Mouse (Mus musculus): ENCODE results near the gene Lce3c. TPM values are rescaled to one million over a fixed set of nuclear protein-coding genes. Genes with fewer than 3 reads are reported as not detected.
A peak's percentile ranks its signal among the peaks of the same experiment; 100 is the strongest.

Lce3c gene
- not detected in 2 replicates for polyA plus RNA-seq (2015; fragmentation: Nextera tagmentation; extraction: Ambion mirVana)

- H3K27ac ChIP-seq = no peak within 1 kb of the TSS
- no peak for ATAC-seq
- 85% methylated on average over 1 of the region's 1 CpGs for WGBS
These were observed at the start of gene Lce3c for GRCm38 (mm10) chr3:92944186-92944585. Gene Lce3c, plus strand, starts transcription at chr3:92944486.

GRCm38 (mm10) chr3:92894489-92894888 is 49.8 kb upstream of the Lce3c start:
- no peak for ATAC-seq

More at GRCm38 (mm10) chr3:92944186-92944585, at the start of gene Lce3c:
- Histone ChIP-seq H3K4me3 (replicated peaks) (no peak within 1 kb of the TSS), H3K36me3 (no peaks in the 10 kb centered on the region), H3K9me3 (no peaks in the 10 kb centered on the region), H3K4me1 (replicated peaks) (no peaks in the 10 kb centered on the region), H3K9ac (replicated peaks) (no peak within 1 kb of the TSS), H3K27me3 (no peaks in the 10 kb centered on the region), H3K4me2 (replicated peaks) (no peak within 1 kb of the TSS)

GRCm38 (mm10) chr3:92902992-92903391 is 41.3 kb upstream of the Lce3c start:
- no peaks in the 10 kb centered on the region for H3K36me3 ChIP-seq
- no peaks in the 10 kb centered on the region for H3K27me3 ChIP-seq
- H3K4me3 ChIP-seq (replicated peaks) = no peak overlapping the region
- no peak overlapping the region for H3K27ac ChIP-seq
- H3K9me3 ChIP-seq = no peaks in the 10 kb centered on the region
- H3K9ac ChIP-seq (replicated peaks) = no peak overlapping the region
- no peak overlapping the region for H3K4me2 ChIP-seq (replicated peaks)
- H3K4me1 ChIP-seq (replicated peaks) = no peaks in the 10 kb centered on the region
- WGBS = 29% methylated on average over 3 of the region's 3 CpGs
- no peak for ATAC-seq

More at GRCm38 (mm10) chr3:92894489-92894888, 49.8 kb upstream of the Lce3c start:
- Histone ChIP-seq H3K27ac (no peak overlapping the region), H3K9me3 (no peaks in the 10 kb centered on the region), H3K36me3 (no peaks in the 10 kb centered on the region), H3K4me1 (replicated peaks) (no peaks in the 10 kb centered on the region), H3K9ac (replicated peaks) (no peak overlapping the region), H3K4me3 (replicated peaks) (no peak overlapping the region), H3K4me2 (replicated peaks) (no peak overlapping the region), H3K27me3 (no peaks in the 10 kb centered on the region)
- WGBS = 54% methylated on average over 1 of the region's 1 CpGs

- Histone ChIP-seq H3K27me3 (no peaks in the 10 kb centered on the region), H3K4me2 (replicated peaks) (no peak overlapping the region), H3K27ac (no peak overlapping the region), H3K9me3 (no peaks in the 10 kb centered on the region), H3K9ac (replicated peaks) (no peak overlapping the region), H3K4me1 (replicated peaks) (no peaks in the 10 kb centered on the region), H3K4me3 (replicated peaks) (no peak overlapping the region), H3K36me3 (no peaks in the 10 kb centered on the region)
- ATAC-seq = 0 out of 2 replicates have a peak, but pooled peaks have one; percentile 55
- WGBS = 39% methylated on average over 4 of the region's 4 CpGs
These were observed 40.6 kb upstream of the Lce3c start for GRCm38 (mm10) chr3:92903640-92904039.

GRCm38 (mm10) chr3:92905182-92905581 is 39.1 kb upstream of the Lce3c start:
- no peaks in the 10 kb centered on the region for H3K4me1 ChIP-seq (replicated peaks)
- H3K4me3 ChIP-seq (replicated peaks) = no peak overlapping the region
- ATAC-seq = no peak
- no peak overlapping the region for H3K4me2 ChIP-seq (replicated peaks)
- H3K36me3 ChIP-seq = no peaks in the 10 kb centered on the region
- 54% methylated on average over 3 of the region's 3 CpGs for WGBS
- H3K27me3 ChIP-seq = no peaks in the 10 kb centered on the region
- H3K9me3 ChIP-seq = no peaks in the 10 kb centered on the region
- H3K9ac ChIP-seq (replicated peaks) = no peak overlapping the region
- H3K27ac ChIP-seq = no peak overlapping the region

- ATAC-seq = peak; percentile 70
- Histone ChIP-seq H3K9ac (replicated peaks) (no peak overlapping the region), H3K4me1 (replicated peaks) (no peaks in the 10 kb centered on the region), H3K9me3 (no peaks in the 10 kb centered on the region), H3K4me3 (replicated peaks) (no peak overlapping the region), H3K27ac (no peak overlapping the region), H3K27me3 (no peaks in the 10 kb centered on the region), H3K4me2 (replicated peaks) (no peak overlapping the region), H3K36me3 (no peaks in the 10 kb centered on the region)
- WGBS = 21% methylated on average over 3 of the region's 4 CpGs
These were observed 36.7 kb upstream of the Lce3c start for GRCm38 (mm10) chr3:92907571-92907970.

GRCm38 (mm10) chr3:92920364-92920763 is 23.9 kb upstream of the Lce3c start:
- ATAC-seq = no peak
- WGBS = 64% methylated on average over 4 of the region's 4 CpGs

GRCm38 (mm10) chr3:92926130-92926529 is 18.2 kb upstream of the Lce3c start, which contains the start of gene Lce3a:
Gene Lce3a, minus strand, starts transcription at chr3:92926230.
- WGBS = 81% methylated on average over 2 of the region's 2 CpGs
- H3K9me3 ChIP-seq = no peaks in the 10 kb centered on the region
- no peaks in the 10 kb centered on the region for H3K4me1 ChIP-seq (replicated peaks)
- H3K27me3 ChIP-seq = no peaks in the 10 kb centered on the region
- no peak within 1 kb of the TSS for H3K9ac ChIP-seq (replicated peaks)
- H3K4me2 ChIP-seq (replicated peaks) = no peak within 1 kb of the TSS
- no peak within 1 kb of the TSS for H3K27ac ChIP-seq
- H3K36me3 ChIP-seq = no peaks in the 10 kb centered on the region
- no peak for ATAC-seq
- no peak within 1 kb of the TSS for H3K4me3 ChIP-seq (replicated peaks)

More at GRCm38 (mm10) chr3:92920364-92920763, 23.9 kb upstream of the Lce3c start:
- no peak overlapping the region for H3K4me3 ChIP-seq (replicated peaks)
- H3K4me2 ChIP-seq (replicated peaks) = no peak overlapping the region
- no peak overlapping the region for H3K9ac ChIP-seq (replicated peaks)
- no peaks in the 10 kb centered on the region for H3K36me3 ChIP-seq
- H3K27ac ChIP-seq = no peak overlapping the region
- H3K27me3 ChIP-seq = no peaks in the 10 kb centered on the region
- no peaks in the 10 kb centered on the region for H3K9me3 ChIP-seq
- no peaks in the 10 kb centered on the region for H3K4me1 ChIP-seq (replicated peaks)

- H3K9me3 ChIP-seq = no peaks in the 10 kb centered on the region
- 70% methylated on average over 2 of the region's 2 CpGs for WGBS
- no peaks in the 10 kb centered on the region for H3K36me3 ChIP-seq
- H3K4me1 ChIP-seq (replicated peaks) = no peaks in the 10 kb centered on the region
- H3K4me3 ChIP-seq (replicated peaks) = no peak within 1 kb of the TSS
- no peak within 1 kb of the TSS for H3K27ac ChIP-seq
- H3K4me2 ChIP-seq (replicated peaks) = no peak within 1 kb of the TSS
- H3K9ac ChIP-seq (replicated peaks) = no peak within 1 kb of the TSS
- ATAC-seq = no peak
- H3K27me3 ChIP-seq = no peaks in the 10 kb centered on the region
These were observed 11.6 kb upstream of the Lce3c start, which contains the start of gene Lce3b for GRCm38 (mm10) chr3:92932679-92933078. Gene Lce3b, plus strand, starts transcription at chr3:92932979.

- no peaks in the 10 kb centered on the region for H3K4me1 ChIP-seq (replicated peaks)
- no peak within 1 kb of the TSS for H3K4me3 ChIP-seq (replicated peaks)
- H3K9me3 ChIP-seq = no peaks in the 10 kb centered on the region
- ATAC-seq = no peak
- no peaks in the 10 kb centered on the region for H3K36me3 ChIP-seq
- no peak within 1 kb of the TSS for H3K27ac ChIP-seq
- no peaks in the 10 kb centered on the region for H3K27me3 ChIP-seq
- no peak within 1 kb of the TSS for H3K4me2 ChIP-seq (replicated peaks)
- H3K9ac ChIP-seq (replicated peaks) = no peak within 1 kb of the TSS
- WGBS = 100% methylated on average over 1 of the region's 1 CpGs
These were observed 12.8 kb downstream of the Lce3c start, which contains the start of gene Lce3d for GRCm38 (mm10) chr3:92957090-92957489. Gene Lce3d, plus strand, starts transcription at chr3:92957390.

GRCm38 (mm10) chr3:92966761-92967160 is 22.5 kb downstream of the Lce3c start, which contains the start of gene Lce3e:
Gene Lce3e, plus strand, starts transcription at chr3:92967061.
- no peak within 1 kb of the TSS for H3K27ac ChIP-seq
- H3K36me3 ChIP-seq = no peaks in the 10 kb centered on the region
- ATAC-seq = no peak
- no peaks in the 10 kb centered on the region for H3K9me3 ChIP-seq
- H3K4me1 ChIP-seq (replicated peaks) = no peaks in the 10 kb centered on the region
- H3K4me2 ChIP-seq (replicated peaks) = no peak within 1 kb of the TSS
- 96% methylated on average over 2 of the region's 2 CpGs for WGBS
- no peak within 1 kb of the TSS for H3K4me3 ChIP-seq (replicated peaks)
- no peak within 1 kb of the TSS for H3K9ac ChIP-seq (replicated peaks)
- no peaks in the 10 kb centered on the region for H3K27me3 ChIP-seq

- Histone ChIP-seq H3K36me3 (no peaks in the 10 kb centered on the region), H3K4me2 (replicated peaks) (no peak overlapping the region), H3K4me3 (replicated peaks) (no peak overlapping the region), H3K9ac (replicated peaks) (no peak overlapping the region), H3K9me3 (no peaks in the 10 kb centered on the region), H3K27me3 (no peaks in the 10 kb centered on the region), H3K4me1 (replicated peaks) (no peaks in the 10 kb centered on the region), H3K27ac (no peak overlapping the region)
- no peak for ATAC-seq
- 58% methylated on average over 2 of the region's 2 CpGs for WGBS
These were observed 34.2 kb downstream of the Lce3c start for GRCm38 (mm10) chr3:92978484-92978883.

GRCm38 (mm10) chr3:92991926-92992325 is 47.6 kb downstream of the Lce3c start, which contains the start of gene Lce3f:
Gene Lce3f, plus strand, starts transcription at chr3:92992226.
- no peak within 1 kb of the TSS for H3K4me2 ChIP-seq (replicated peaks)
- ATAC-seq = no peak
- no peaks in the 10 kb centered on the region for H3K4me1 ChIP-seq (replicated peaks)

More at GRCm38 (mm10) chr3:92991926-92992325, 47.6 kb downstream of the Lce3c start, which contains the start of gene Lce3f:
- H3K4me3 ChIP-seq (replicated peaks) = no peak within 1 kb of the TSS
- H3K9ac ChIP-seq (replicated peaks) = no peak within 1 kb of the TSS
- no peaks in the 10 kb centered on the region for H3K36me3 ChIP-seq
- no peaks in the 10 kb centered on the region for H3K9me3 ChIP-seq
- no peak within 1 kb of the TSS for H3K27ac ChIP-seq
- no peaks in the 10 kb centered on the region for H3K27me3 ChIP-seq
